Mouse (Mus musculus) gastrocnemius, adult 2 months (tissue): ENCODE measurements at regions not wholly inside any gene's neighbourhood (a gene's known extent, or its start where the extent isn't known, plus 50 kb on each side); places are given as distances from the start of the nearest gene placed in this dataset.

Source experiments
- DNase-seq: peaks from one replicate; pipeline ENCODE4 v3.0.0; 2022
- H3K27ac ChIP-seq: fragments of 200-600 bp; 2 replicates; pipeline ENCODE4 v1.8.1; 2022; ENCODE audit warnings: mild to moderate bottlenecking
- H3K4me3 ChIP-seq: fragments of 200-600 bp; 2 replicates; pipeline ENCODE4 v1.8.1; 2022; ENCODE audit warnings: mild to moderate bottlenecking, moderate library complexity
- CTCF ChIP-seq: fragments of 200-600 bp; IDR thresholded peaks from 2 replicates; pipeline ENCODE4 v1.8.1; 2022; ENCODE audit warnings: antibody characterized with exemption, mild to moderate bottlenecking, moderate library complexity
- intact Hi-C: fragments of 180-260 bp; cut with DNase I; formaldehyde crosslinking; loops from one replicate; pipeline ENCODE4 v1.15.1; 2025

GRCm38 (mm10) chr3:31847087-31847486, 55.2 kb upstream of the Kcnmb2 start:
- H3K4me3 ChIP-seq: no peak overlapping the region

More at GRCm38 (mm10) chr3:31847087-31847486, 55.2 kb upstream of the Kcnmb2 start:
- H3K27ac ChIP-seq: no peak overlapping the region
- no peak for DNase-seq
- intact Hi-C loops: no loop called here
- TF ChIP-seq CTCF: no peak
